9 mouse cellular contexts compared by ENCODE assay signal in genomic region chr15:82128398-82128797, GRCm38 (mm10). TPM values are rescaled to one million over a fixed set of nuclear protein-coding genes. Genes with fewer than 3 reads are reported as not detected.
DNase-seq lines count a peak whose midpoint lies in the region; ATAC-seq and TF ChIP-seq lines count a peak whose summit lies in the region.
"Had no signal": no experiment of that assay in that cellular context is flagged by ENCODE, and none has a peak within 500 bp of the region (broad histone marks: within the 10 kb centered on the region; RNA-seq: fewer than 3 reads in every experiment).

No protein-coding gene starts in this region.

- TF ChIP-seq CTCF in lung, adult 2 months (IDR thresholded peaks at IDR 0.05; ENCODE audit: insufficient read depth, low read length) = no peak

- peak overlapping the region; percentile 77 for H3K9ac ChIP-seq in hindbrain, embryonic 12.5 days
- H3K9ac ChIP-seq in midbrain, embryonic 13.5 days (replicated peaks) = peak overlapping the region; percentile 79

- H3K36me3 ChIP-seq in hindbrain, embryonic 12.5 days = peaks cover 9% of the 10 kb centered on the region; the same call in 1 of the 2 replicates
- peaks cover 16% of the 10 kb centered on the region; the same call in 1 of the 2 replicates for H3K36me3 ChIP-seq in midbrain, embryonic 13.5 days

- peak overlapping the region; percentile 76 for H3K4me2 ChIP-seq in hindbrain, embryonic 12.5 days (replicated peaks)
- H3K4me2 ChIP-seq in midbrain, embryonic 13.5 days (replicated peaks) = peak overlapping the region; percentile 86

- no peak for ATAC-seq in hindbrain, embryonic 12.5 days (ENCODE audit: low FRiP score)
- ATAC-seq in midbrain, embryonic 13.5 days = no peak
- ATAC-seq in megakaryocyte-erythroid progenitor cell, adult 5-6 weeks (replicated peaks; ENCODE audit: low FRiP score, low TSS enrichment, poor library complexity, severe bottlenecking) = no peak

- H3K4me1 ChIP-seq in lung, adult 2 months (ENCODE audit: control insufficient read depth, insufficient read depth, low read length) = peaks cover 5% of the 10 kb centered on the region; the same call in 1 of the 2 replicates
- H3K4me1 ChIP-seq in hindbrain, embryonic 12.5 days = peaks cover 17% of the 10 kb centered on the region; the same call in 1 of the 2 replicates
- H3K4me1 ChIP-seq in midbrain, embryonic 13.5 days (replicated peaks) = peaks cover 22% of the 10 kb centered on the region

- no peaks in the 10 kb centered on the region for H3K9me3 ChIP-seq in hindbrain, embryonic 12.5 days (replicated peaks)
- H3K9me3 ChIP-seq in midbrain, embryonic 13.5 days = no peaks in the 10 kb centered on the region

- peak overlapping the region; percentile 92 for H3K4me3 ChIP-seq in lung, adult 2 months (replicated peaks; ENCODE audit: extremely low read depth, low read depth, low read length)
- H3K4me3 ChIP-seq in hindbrain, embryonic 12.5 days = peak overlapping the region; percentile 77
- H3K4me3 ChIP-seq in midbrain, embryonic 13.5 days (replicated peaks) = peak overlapping the region; percentile 80

- DNase-seq in lung, adult 2 months = no peak
- no peak for DNase-seq in lung, postnatal 4 days
- peak; percentile 44 for DNase-seq in c-Kit-positive CD71-positive TER-119-positive erythroid progenitor cells, embryonic 14.5 days (ENCODE audit: low spot score)
- DNase-seq in frontal cortex, postnatal 36 days (ENCODE audit: low spot score in 2 of 2) = no peak
- no peak for DNase-seq in layer of hippocampus, adult 18-20 months (ENCODE audit: low spot score in 2 of 2)

- H3K27me3 ChIP-seq in hindbrain, embryonic 12.5 days = 0 out of 2 replicates have a peak, but pooled peaks cover 6% of the 10 kb centered on the region
- 0 out of 2 replicates have a peak, but pooled peaks cover 5% of the 10 kb centered on the region for H3K27me3 ChIP-seq in midbrain, embryonic 13.5 days

- no peak for TF ChIP-seq POLR2A in lung, adult 2 months (IDR thresholded peaks at IDR 0.05; ENCODE audit: borderline replicate concordance, extremely low read depth, low read depth, low read length)

- no peak overlapping the region for H3K27ac ChIP-seq in hindbrain, embryonic 12.5 days
- 0 out of 2 replicates have a peak overlapping the region, but pooled peaks have one; percentile 74 for H3K27ac ChIP-seq in midbrain, embryonic 13.5 days

- WGBS in lung, adult 2 months = 2% methylated on average over 5 of the region's 5 CpGs
- 1% methylated on average over 5 of the region's 5 CpGs for WGBS in hindbrain, embryonic 12.5 days
- WGBS in midbrain, embryonic 13.5 days = 0% methylated on average over 5 of the region's 5 CpGs

RNA-seq across cellular contexts. Expression of gene Ccdc134, which starts 0.7 kb away (rescaled TPM):
- polyA plus RNA-seq in lung, adult 2 months (2012; rRNA removed) = 7.9 and 10.9 TPM in 2 replicates
- 17.0 and 17.1 TPM in 2 replicates for polyA plus RNA-seq in hindbrain, embryonic 12.5 days (2016; fragmentation: Nextera tagmentation; extraction: Ambion mirVana)
- 12.0 and 14.0 TPM in 2 replicates for polyA plus RNA-seq in midbrain, embryonic 13.5 days (2015; fragmentation: Nextera tagmentation; extraction: Ambion mirVana)
- 14.3 and 17.4 TPM in 2 replicates for total RNA-seq in megakaryocyte-erythroid progenitor cell, adult 5-6 weeks (2014; fragmentation: Nextera tagmentation)
- total RNA-seq in megakaryocyte-erythroid progenitor cell, adult 5-6 weeks (2017) = 11.8 and 17.4 TPM in 2 replicates
- total RNA-seq in layer of hippocampus, adult 18-20 months (2021) = 10 to 100 TPM; 12.4 to 12.9 TPM

RNA-seq across cellular contexts. Expression of gene Srebf2, which starts 18.6 kb away (rescaled TPM):
- 261 and 292 TPM in 2 replicates for polyA plus RNA-seq in lung, adult 2 months (2012; rRNA removed)
- polyA plus RNA-seq in hindbrain, embryonic 12.5 days (2016; fragmentation: Nextera tagmentation; extraction: Ambion mirVana) = 230 and 244 TPM in 2 replicates
- 225 and 230 TPM in 2 replicates for polyA plus RNA-seq in midbrain, embryonic 13.5 days (2015; fragmentation: Nextera tagmentation; extraction: Ambion mirVana)
- 41.0 and 43.3 TPM in 2 replicates for total RNA-seq in megakaryocyte-erythroid progenitor cell, adult 5-6 weeks (2014; fragmentation: Nextera tagmentation)
- 24.7 and 26.0 TPM in 2 replicates for total RNA-seq in megakaryocyte-erythroid progenitor cell, adult 5-6 weeks (2017)
- total RNA-seq in layer of hippocampus, adult 18-20 months (2021) = 100 to 1,000 TPM; 175 to 189 TPM

RNA-seq across cellular contexts. Expression of gene Mei1, which starts 58.6 kb away (rescaled TPM):
- not detected in 2 replicates for polyA plus RNA-seq in lung, adult 2 months (2012; rRNA removed)
- polyA plus RNA-seq in hindbrain, embryonic 12.5 days (2016; fragmentation: Nextera tagmentation; extraction: Ambion mirVana) = 0.14 TPM in 1 of 2 replicates, not detected in the other
- polyA plus RNA-seq in midbrain, embryonic 13.5 days (2015; fragmentation: Nextera tagmentation; extraction: Ambion mirVana) = 0.05 TPM in 1 of 2 replicates, not detected in the other
- total RNA-seq in megakaryocyte-erythroid progenitor cell, adult 5-6 weeks (2014; fragmentation: Nextera tagmentation) = not detected in 2 replicates
- not detected in 2 replicates for total RNA-seq in megakaryocyte-erythroid progenitor cell, adult 5-6 weeks (2017)
- total RNA-seq in layer of hippocampus, adult 18-20 months (2021) = under 1 TPM; 0.25 to 0.50 TPM
- total RNA-seq: hematopoietic stem cell, adult 5-6 weeks had no signal
